Mouse (Mus musculus) intestine, embryonic 16.5 days (tissue): ENCODE data around the gene Isyna1. TPM values are rescaled to one million over a fixed set of nuclear protein-coding genes. Genes with fewer than 3 reads are reported as not detected.
"Not testable (repeated sequence)": the region's sequence is repeated elsewhere in the genome, so short reads cannot be mapped to it uniquely, and the experiment has no call there.

Source experiments
- ATAC-seq: fragments of 200-750 bp; cut with Nextera tagmentation; 2 replicates; pipeline ENCODE4 v1.8.0; 2017; ENCODE audit warnings: moderate TSS enrichment, moderate library complexity
- H3K27ac ChIP-seq: fragments of 300-500 bp; sonication (generic); 2 replicates; pipeline ENCODE4 v1.5.1; 2014; ENCODE audit warnings: mild to moderate bottlenecking, low read length
- H3K27me3 ChIP-seq: fragments of 300-500 bp; sonication (generic); replicated peaks from 2 replicates; pipeline ENCODE4 v1.6.1; 2014; ENCODE audit warnings: low read length, control low read depth, mixed read lengths; ENCODE audit not compliant: control insufficient read depth, insufficient read depth
- H3K36me3 ChIP-seq: fragments of 300-500 bp; sonication (generic); 2 replicates; pipeline ENCODE4 v1.6.1; 2014; ENCODE audit warnings: low read length, control low read depth; ENCODE audit not compliant: control insufficient read depth, insufficient read depth
- H3K4me1 ChIP-seq: fragments of 300-500 bp; sonication (generic); 2 replicates; pipeline ENCODE4 v1.6.1; 2014; ENCODE audit warnings: low read length, control low read depth, mixed read lengths; ENCODE audit not compliant: control insufficient read depth, insufficient read depth
- H3K4me2 ChIP-seq: fragments of 300-500 bp; sonication (generic); 2 replicates; pipeline ENCODE4 v1.6.1; 2014; ENCODE audit warnings: low read depth, low read length, control low read depth
- H3K4me3 ChIP-seq: fragments of 300-500 bp; sonication (generic); 2 replicates; pipeline ENCODE4 v1.5.1; 2014; ENCODE audit warnings: mild to moderate bottlenecking, low read length
- H3K9ac ChIP-seq: fragments of 300-500 bp; sonication (generic); 2 replicates; pipeline ENCODE4 v1.6.1; 2014; ENCODE audit warnings: low read depth, low read length
- H3K9me3 ChIP-seq: fragments of 300-500 bp; sonication (generic); 2 replicates; pipeline ENCODE4 v1.6.1; 2016; ENCODE audit warnings: low read length, control low read depth; ENCODE audit not compliant: control insufficient read depth
- WGBS: fragments of 180-500 bp; shearing (Covaris S2); extraction: QIAGEN DNeasy Blood & Tissue Kit; methylation state at CpG from one replicate; pipeline ENCODE4 v1.1.7; 2014; 5-methylcytosine and 5-hydroxymethylcytosine counted together
- polyA plus RNA-seq: library from polyadenylated mRNA; unstranded; fragments of >200 nt; fragmentation: Nextera tagmentation; extraction: Ambion mirVana; gene quantifications from 2 replicates; pipeline ENCODE4 v1.2.1, GENCODE M21; 2015

The Isyna1 gene
- polyA plus RNA-seq, 1 experiment from 2014 or later = 121 TPM

GRCm38 (mm10) chr8:70570360-70570759 is 23.8 kb upstream of the Isyna1 start:
- Histone ChIP-seq H3K4me1 (peaks cover 3% of the 10 kb centered on the region; the same call in 1 of the 2 replicates), H3K36me3 (no peaks in the 10 kb centered on the region; the same call in 1 of the 2 replicates), H3K27ac (no peak overlapping the region), H3K4me2 (no peak overlapping the region), H3K4me3 (no peak overlapping the region), H3K9ac (no peak overlapping the region), H3K9me3 (no peaks in the 10 kb centered on the region), H3K27me3 (no peaks in the 10 kb centered on the region)
- ATAC-seq = no peak

GRCm38 (mm10) chr8:70570990-70571389 is 23.2 kb upstream of the Isyna1 start:
- WGBS = 82% methylated on average over 6 of the region's 6 CpGs
- ATAC-seq = no peak
- H3K4me3 ChIP-seq = no peak overlapping the region

GRCm38 (mm10) chr8:70574302-70574701 is 19.9 kb upstream of the Isyna1 start:
- Histone ChIP-seq H3K9me3 (no peaks in the 10 kb centered on the region), H3K27me3 (no peaks in the 10 kb centered on the region), H3K27ac (no peak overlapping the region), H3K36me3 (no peaks in the 10 kb centered on the region; the same call in 1 of the 2 replicates), H3K4me2 (no peak overlapping the region), H3K9ac (no peak overlapping the region), H3K4me3 (no peak overlapping the region), H3K4me1 (no peaks in the 10 kb centered on the region)
- ATAC-seq = no peak

More at GRCm38 (mm10) chr8:70570990-70571389, 23.2 kb upstream of the Isyna1 start:
- H3K9me3 ChIP-seq = no peaks in the 10 kb centered on the region
- no peak overlapping the region for H3K27ac ChIP-seq
- no peak overlapping the region for H3K9ac ChIP-seq
- no peaks in the 10 kb centered on the region; the same call in 1 of the 2 replicates for H3K4me1 ChIP-seq
- H3K4me2 ChIP-seq = no peak overlapping the region
- H3K36me3 ChIP-seq = no peaks in the 10 kb centered on the region; the same call in 1 of the 2 replicates
- no peaks in the 10 kb centered on the region for H3K27me3 ChIP-seq

GRCm38 (mm10) chr8:70574915-70575314 is 19.3 kb upstream of the Isyna1 start:
- no peaks in the 10 kb centered on the region for H3K27me3 ChIP-seq
- H3K9ac ChIP-seq = no peak overlapping the region
- 77% methylated on average over 4 of the region's 4 CpGs for WGBS
- H3K9me3 ChIP-seq = no peaks in the 10 kb centered on the region
- no peak overlapping the region for H3K4me3 ChIP-seq
- H3K4me1 ChIP-seq = no peaks in the 10 kb centered on the region
- H3K36me3 ChIP-seq = no peaks in the 10 kb centered on the region; the same call in 1 of the 2 replicates
- no peak overlapping the region for H3K4me2 ChIP-seq
- H3K27ac ChIP-seq = no peak overlapping the region
- no peak for ATAC-seq

GRCm38 (mm10) chr8:70577207-70577606 is 17.0 kb upstream of the Isyna1 start:
- H3K27me3 ChIP-seq = no peaks in the 10 kb centered on the region
- H3K27ac ChIP-seq = no peak overlapping the region
- peaks cover 13% of the 10 kb centered on the region; the same call in 1 of the 2 replicates for H3K36me3 ChIP-seq
- H3K4me1 ChIP-seq = no peaks in the 10 kb centered on the region
- H3K9ac ChIP-seq = no peak overlapping the region
- no peak overlapping the region for H3K4me2 ChIP-seq
- H3K9me3 ChIP-seq = no peaks in the 10 kb centered on the region
- no peak overlapping the region for H3K4me3 ChIP-seq
- no peak for ATAC-seq
- whole genome bisulfite sequencing = 96% methylated on average over 3 of the region's 3 CpGs

GRCm38 (mm10) chr8:70583476-70584387 is 10.4 kb upstream of the Isyna1 start:
- no peak overlapping the region for H3K4me2 ChIP-seq
- H3K27ac ChIP-seq = no peak overlapping the region
- H3K27me3 ChIP-seq = no peaks in the 10 kb centered on the region
- 91% methylated on average over 18 of the region's 18 CpGs for WGBS
- H3K9me3 ChIP-seq = no peaks in the 10 kb centered on the region
- ATAC-seq = no peak
- H3K4me3 ChIP-seq = no peak overlapping the region
- no peak overlapping the region for H3K9ac ChIP-seq
- H3K36me3 ChIP-seq = peaks cover 33% of the 10 kb centered on the region; the same call in 1 of the 2 replicates
- H3K4me1 ChIP-seq = no peaks in the 10 kb centered on the region

- peak; percentile 4; the same call in 1 of the 2 replicates for ATAC-seq
- Histone ChIP-seq H3K27me3 (no peaks in the 10 kb centered on the region), H3K27ac (no peak overlapping the region), H3K4me2 (no peak overlapping the region), H3K9ac (no peak overlapping the region), H3K36me3 (peaks cover 33% of the 10 kb centered on the region; the same call in 1 of the 2 replicates), H3K4me3 (no peak overlapping the region), H3K4me1 (no peaks in the 10 kb centered on the region), H3K9me3 (no peaks in the 10 kb centered on the region)
- 90% methylated on average over 9 of the region's 9 CpGs for WGBS
Measured at GRCm38 (mm10) chr8:70584606-70585257, 9.4 kb upstream of the Isyna1 start.

- Histone ChIP-seq H3K4me2 (no peak overlapping the region), H3K36me3 (peaks cover 33% of the 10 kb centered on the region; the same call in 1 of the 2 replicates), H3K27me3 (no peaks in the 10 kb centered on the region), H3K27ac (no peak overlapping the region), H3K9ac (no peak overlapping the region), H3K4me3 (no peak overlapping the region), H3K4me1 (no peaks in the 10 kb centered on the region), H3K9me3 (no peaks in the 10 kb centered on the region)
- 40% methylated on average over 7 of the region's 7 CpGs for WGBS
- peak; percentile 54; the same call in 1 of the 2 replicates for ATAC-seq
Measured at GRCm38 (mm10) chr8:70585258-70585652, 8.9 kb upstream of the Isyna1 start.

GRCm38 (mm10) chr8:70587955-70588354 is 6.2 kb upstream of the Isyna1 start:
- not testable (repeated sequence) for ATAC-seq, H3K4me2 ChIP-seq, H3K4me3 ChIP-seq, H3K27ac ChIP-seq, H3K9ac ChIP-seq, H3K27me3 ChIP-seq, H3K4me1 ChIP-seq, H3K9me3 ChIP-seq
- WGBS = 89% methylated on average over 4 of the region's 4 CpGs
- H3K36me3 ChIP-seq = peaks cover 24% of the 10 kb centered on the region
